Mouse (Mus musculus): ENCODE data around the gene Efcab6. TPM values are rescaled to one million over a fixed set of nuclear protein-coding genes. Genes with fewer than 3 reads are reported as not detected.

The Efcab6 gene
- polyA plus RNA-seq, 1 experiment: not detected

DNA sequence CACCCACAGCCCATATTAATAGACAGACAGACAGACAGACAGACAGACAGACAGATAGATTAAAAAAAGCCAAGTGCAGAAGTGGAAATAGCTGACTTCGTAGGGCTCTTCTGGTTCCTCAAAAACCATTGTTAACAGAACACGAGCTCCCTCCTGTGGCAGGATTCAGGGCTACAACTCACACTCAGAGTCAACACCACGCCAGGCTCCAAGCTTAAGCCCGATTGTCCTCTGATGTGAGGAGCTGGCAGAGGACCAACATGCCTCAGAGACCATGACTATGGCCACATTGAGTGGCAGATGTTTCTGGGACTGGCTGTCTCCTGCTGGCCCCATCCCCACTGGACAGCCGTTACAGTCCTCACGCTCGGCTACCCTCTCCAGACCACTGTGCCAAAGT lies 7.0 kb upstream of the Efcab6 start:
- H3K9me3 ChIP-seq (ENCODE audit: control insufficient read depth, low read length): no peaks in the 10 kb centered on the region
- no peak overlapping the region for H3K4me3 ChIP-seq (replicated peaks)
- H3K36me3 ChIP-seq (ENCODE audit: control insufficient read depth): no peaks in the 10 kb centered on the region
- TF ChIP-seq GATA1 (IDR thresholded peaks at IDR 0.05; ENCODE audit: low read length) (no peak), TAL1 (IDR thresholded peaks at IDR 0.05; ENCODE audit: low read length) (no peak)
- H3K4me1 ChIP-seq (ENCODE audit: control insufficient read depth): no peaks in the 10 kb centered on the region
- peaks cover 39% of the 10 kb centered on the region for H3K27me3 ChIP-seq (ENCODE audit: control insufficient read depth)

GRCm38 (mm10) chr15:84070116-84070676 lies 5.0 kb upstream of the Efcab6 start:
- TF ChIP-seq TAL1 (IDR thresholded peaks at IDR 0.05; ENCODE audit: low read length) (no peak), GATA1 (IDR thresholded peaks at IDR 0.05; ENCODE audit: low read length) (no peak)
- peaks cover 48% of the 10 kb centered on the region for H3K27me3 ChIP-seq (ENCODE audit: control insufficient read depth)
- H3K9me3 ChIP-seq (ENCODE audit: control insufficient read depth, low read length): peaks cover 10% of the 10 kb centered on the region
- no peaks in the 10 kb centered on the region for H3K4me1 ChIP-seq (ENCODE audit: control insufficient read depth)
- no peaks in the 10 kb centered on the region for H3K36me3 ChIP-seq (ENCODE audit: control insufficient read depth)
- no peak overlapping the region for H3K4me3 ChIP-seq (replicated peaks)

DNA sequence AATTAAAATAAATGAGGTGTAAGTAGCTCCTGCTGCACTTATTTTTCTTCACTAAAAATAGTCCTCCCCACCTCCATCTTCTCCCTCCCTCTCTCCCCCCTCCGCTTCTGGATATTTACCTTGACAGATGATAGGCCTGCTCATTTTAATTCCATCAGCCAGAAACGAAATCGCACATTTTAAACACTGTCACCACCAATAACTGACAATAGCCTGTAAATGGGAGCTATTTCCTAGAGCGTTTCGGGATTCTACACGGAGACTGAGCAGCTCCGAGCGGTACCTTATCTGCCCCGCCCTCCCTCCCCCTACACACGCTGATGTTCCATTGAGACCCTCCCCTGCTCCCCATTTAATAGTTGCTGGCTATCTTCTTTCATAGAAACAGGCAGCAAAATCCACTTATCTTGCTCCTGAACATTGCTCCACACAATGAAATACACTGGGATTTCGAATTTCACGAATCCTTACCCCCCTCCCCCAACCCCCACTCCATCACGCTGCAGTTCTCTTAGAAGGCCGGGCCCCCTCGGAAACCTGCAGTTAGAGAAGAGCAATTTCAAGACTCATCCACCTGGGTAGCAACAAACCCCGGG lies 4.4 kb upstream of the Efcab6 start:
- Histone ChIP-seq H3K4me1 (ENCODE audit: control insufficient read depth) (no peaks in the 10 kb centered on the region), H3K9me3 (ENCODE audit: control insufficient read depth, low read length) (peaks cover 14% of the 10 kb centered on the region), H3K27me3 (ENCODE audit: control insufficient read depth) (peaks cover 53% of the 10 kb centered on the region), H3K36me3 (ENCODE audit: control insufficient read depth) (no peaks in the 10 kb centered on the region), H3K4me3 (replicated peaks) (no peak overlapping the region)
- no peak for TF ChIP-seq GATA1 (IDR thresholded peaks at IDR 0.05; ENCODE audit: low read length)

GRCm38 (mm10) chr15:84065701-84066100 lies 522 bp upstream of the Efcab6 start:
- peaks cover 41% of the 10 kb centered on the region for H3K27me3 ChIP-seq (ENCODE audit: control insufficient read depth)
- H3K36me3 ChIP-seq (ENCODE audit: control insufficient read depth): no peaks in the 10 kb centered on the region
- no peak overlapping the region for H3K4me3 ChIP-seq (replicated peaks)
- no peak for TF ChIP-seq GATA1 (IDR thresholded peaks at IDR 0.05; ENCODE audit: low read length)
- TF ChIP-seq TAL1 (IDR thresholded peaks at IDR 0.05; ENCODE audit: low read length): no peak
- no peaks in the 10 kb centered on the region for H3K4me1 ChIP-seq (ENCODE audit: control insufficient read depth)
- peaks cover 19% of the 10 kb centered on the region for H3K9me3 ChIP-seq (ENCODE audit: control insufficient read depth, low read length)

DNA sequence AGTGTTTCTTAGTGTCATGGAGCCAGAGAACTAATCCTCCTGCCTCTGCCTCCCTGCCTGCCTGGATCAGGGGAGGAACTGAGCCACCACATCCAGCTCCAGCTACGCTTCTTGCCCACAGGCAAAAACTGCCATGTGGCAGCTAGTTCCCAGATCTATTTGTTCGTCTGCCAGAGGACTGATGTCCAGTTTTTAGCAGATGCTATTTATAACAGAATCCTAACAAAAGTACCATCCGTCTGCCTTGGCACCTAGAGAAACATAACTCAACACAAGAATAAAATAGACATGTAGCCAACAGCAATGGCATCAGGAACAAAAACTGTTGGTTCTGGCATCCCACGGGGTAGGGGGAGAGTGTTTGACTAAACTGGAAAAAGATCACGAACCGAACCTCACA lies 6.3 kb downstream of the Efcab6 start:
- Histone ChIP-seq H3K4me1 (ENCODE audit: control insufficient read depth) (no peaks in the 10 kb centered on the region), H3K4me3 (replicated peaks) (no peak overlapping the region), H3K9me3 (ENCODE audit: control insufficient read depth, low read length) (peaks cover 4% of the 10 kb centered on the region; the same call in 1 of the 2 replicates), H3K27me3 (ENCODE audit: control insufficient read depth) (no peaks in the 10 kb centered on the region), H3K36me3 (ENCODE audit: control insufficient read depth) (no peaks in the 10 kb centered on the region)
- no peak for TF ChIP-seq GATA1 (IDR thresholded peaks at IDR 0.05; ENCODE audit: low read length)
- TF ChIP-seq TAL1 (IDR thresholded peaks at IDR 0.05; ENCODE audit: low read length): no peak

- H3K9me3 ChIP-seq (ENCODE audit: control insufficient read depth, low read length): no peaks in the 10 kb centered on the region
These were observed 9.1 kb downstream of the Efcab6 start for GRCm38 (mm10) chr15:84056083-84056482.

DNA sequence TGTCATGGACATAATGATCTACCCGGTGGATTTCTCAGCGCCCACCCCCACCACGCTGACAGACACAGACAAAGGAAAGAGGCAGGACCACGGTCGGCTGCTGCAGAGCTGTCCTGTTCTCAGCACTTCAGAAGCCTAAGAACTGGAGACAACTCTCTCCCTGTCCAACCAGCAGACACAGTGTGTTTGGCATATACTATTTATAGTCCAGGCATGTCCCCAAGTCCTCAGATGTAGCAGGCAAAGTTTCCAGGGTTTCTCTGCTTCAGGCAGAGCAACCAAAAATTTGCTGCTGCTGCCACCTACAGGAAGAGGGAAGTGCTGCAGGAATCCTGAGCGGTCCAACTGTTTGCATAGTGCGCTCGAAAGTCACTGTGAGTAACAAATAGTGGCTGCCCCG lies 11.3 kb downstream of the Efcab6 start:
- TF ChIP-seq TAL1 (IDR thresholded peaks at IDR 0.05; ENCODE audit: low read length) (no peak), GATA1 (IDR thresholded peaks at IDR 0.05; ENCODE audit: low read length) (no peak)
- Histone ChIP-seq H3K36me3 (ENCODE audit: control insufficient read depth) (no peaks in the 10 kb centered on the region), H3K4me1 (ENCODE audit: control insufficient read depth) (no peaks in the 10 kb centered on the region), H3K9me3 (ENCODE audit: control insufficient read depth, low read length) (no peaks in the 10 kb centered on the region), H3K27me3 (ENCODE audit: control insufficient read depth) (no peaks in the 10 kb centered on the region), H3K4me3 (replicated peaks) (no peak overlapping the region)

More at GRCm38 (mm10) chr15:84056083-84056482, 9.1 kb downstream of the Efcab6 start:
- Histone ChIP-seq H3K4me1 (ENCODE audit: control insufficient read depth) (no peaks in the 10 kb centered on the region), H3K4me3 (replicated peaks) (no peak overlapping the region), H3K27me3 (ENCODE audit: control insufficient read depth) (no peaks in the 10 kb centered on the region), H3K36me3 (ENCODE audit: control insufficient read depth) (no peaks in the 10 kb centered on the region)
- no peak for TF ChIP-seq GATA1 (IDR thresholded peaks at IDR 0.05; ENCODE audit: low read length)
- no peak for TF ChIP-seq TAL1 (IDR thresholded peaks at IDR 0.05; ENCODE audit: low read length)

GRCm38 (mm10) chr15:84053240-84053639 lies 11.9 kb downstream of the Efcab6 start:
- no peak for TF ChIP-seq GATA1 (IDR thresholded peaks at IDR 0.05; ENCODE audit: low read length)
- no peak for TF ChIP-seq TAL1 (IDR thresholded peaks at IDR 0.05; ENCODE audit: low read length)
- Histone ChIP-seq H3K27me3 (ENCODE audit: control insufficient read depth) (no peaks in the 10 kb centered on the region), H3K4me3 (replicated peaks) (no peak overlapping the region), H3K4me1 (ENCODE audit: control insufficient read depth) (no peaks in the 10 kb centered on the region), H3K36me3 (ENCODE audit: control insufficient read depth) (no peaks in the 10 kb centered on the region), H3K9me3 (ENCODE audit: control insufficient read depth, low read length) (no peaks in the 10 kb centered on the region)

- Histone ChIP-seq H3K36me3 (ENCODE audit: control insufficient read depth) (no peaks in the 10 kb centered on the region), H3K9me3 (ENCODE audit: control insufficient read depth, low read length) (no peaks in the 10 kb centered on the region), H3K27me3 (ENCODE audit: control insufficient read depth) (no peaks in the 10 kb centered on the region), H3K4me3 (replicated peaks) (no peak overlapping the region), H3K4me1 (ENCODE audit: control insufficient read depth) (no peaks in the 10 kb centered on the region)
- TF ChIP-seq TAL1 (IDR thresholded peaks at IDR 0.05; ENCODE audit: low read length) (no peak), GATA1 (IDR thresholded peaks at IDR 0.05; ENCODE audit: low read length) (no peak)
These were observed 12.8 kb downstream of the Efcab6 start for GRCm38 (mm10) chr15:84052390-84052789.

GRCm38 (mm10) chr15:84049570-84049969 lies 15.6 kb downstream of the Efcab6 start:
- TF ChIP-seq GATA1 (IDR thresholded peaks at IDR 0.05; ENCODE audit: low read length) (no peak), TAL1 (IDR thresholded peaks at IDR 0.05; ENCODE audit: low read length) (no peak)
- H3K36me3 ChIP-seq (ENCODE audit: control insufficient read depth): no peaks in the 10 kb centered on the region
- no peaks in the 10 kb centered on the region for H3K4me1 ChIP-seq (ENCODE audit: control insufficient read depth)
- H3K4me3 ChIP-seq (replicated peaks): no peak overlapping the region
- H3K9me3 ChIP-seq (ENCODE audit: control insufficient read depth, low read length): peaks cover 11% of the 10 kb centered on the region
- H3K27me3 ChIP-seq (ENCODE audit: control insufficient read depth): no peaks in the 10 kb centered on the region

All from erythroblast, embryonic 14.5 days (primary cell).